ENCODE assay signal across 7 mouse cellular contexts in the genomic region with DNA sequence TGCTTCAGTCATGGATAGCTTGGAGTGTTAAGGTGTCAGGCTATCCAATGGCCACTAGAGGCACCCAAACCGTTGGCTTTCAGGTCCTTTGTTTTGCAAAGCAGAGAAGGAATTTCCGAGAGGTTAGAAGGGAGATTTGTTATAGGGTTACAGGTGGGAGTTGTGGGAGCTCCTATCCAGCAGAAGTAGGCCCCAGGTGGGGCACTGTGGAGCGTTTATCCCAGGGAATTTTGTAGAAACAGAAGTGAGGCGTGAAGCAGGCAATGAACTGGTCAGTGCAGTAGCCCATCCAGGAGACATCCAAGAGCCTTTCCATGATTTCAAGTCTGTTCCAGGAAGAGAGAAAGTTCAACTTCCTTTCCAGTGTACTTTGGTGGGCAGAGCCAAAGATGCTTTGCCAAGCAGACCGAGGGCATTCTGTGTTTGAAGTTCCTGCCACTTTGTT. TPM values are rescaled to one million over a fixed set of nuclear protein-coding genes. Genes with fewer than 3 reads are reported as not detected.
DNase-seq lines count a peak whose midpoint lies in the region; ATAC-seq and TF ChIP-seq lines count a peak whose summit lies in the region.

No protein-coding gene starts in this region.

- H3K4me3 ChIP-seq in E14TG2a.4 (replicated peaks; ENCODE audit: low read length): no peak overlapping the region
- H3K4me3 ChIP-seq in embryonic facial prominence, embryonic 11.5 days (ENCODE audit: low read depth, low read length): no peak overlapping the region
- peak overlapping the region; percentile 15; the same call in 1 of the 2 replicates for H3K4me3 ChIP-seq in limb, embryonic 12.5 days (replicated peaks)
- H3K4me3 ChIP-seq in midbrain, postnatal 0 days (ENCODE audit: low read depth, low read length): no peak overlapping the region

- H3K9ac ChIP-seq in embryonic facial prominence, embryonic 11.5 days (replicated peaks; ENCODE audit: low read length): peak overlapping the region; percentile 38
- no peak overlapping the region for H3K9ac ChIP-seq in limb, embryonic 12.5 days (replicated peaks)
- H3K9ac ChIP-seq in midbrain, postnatal 0 days (replicated peaks; ENCODE audit: low read length, poor library complexity, severe bottlenecking): no peak overlapping the region

- no peaks in the 10 kb centered on the region for H3K9me3 ChIP-seq in E14TG2a.4 (ENCODE audit: low read length)
- no peaks in the 10 kb centered on the region for H3K9me3 ChIP-seq in embryonic facial prominence, embryonic 11.5 days (replicated peaks; ENCODE audit: control insufficient read depth, low read length)
- 0 out of 2 replicates have a peak, but pooled peaks cover 3% of the 10 kb centered on the region for H3K9me3 ChIP-seq in limb, embryonic 12.5 days
- no peaks in the 10 kb centered on the region for H3K9me3 ChIP-seq in midbrain, postnatal 0 days (ENCODE audit: low read length)

- ATAC-seq in embryonic facial prominence, embryonic 11.5 days (replicated peaks; ENCODE audit: insufficient number of reproducible peaks, low FRiP score, low TSS enrichment, low read depth): no peak
- no peak for ATAC-seq in limb, embryonic 12.5 days (ENCODE audit: insufficient number of reproducible peaks, insufficient read depth, low FRiP score, low TSS enrichment, low read depth)
- ATAC-seq in midbrain, postnatal 0 days (ENCODE audit: low FRiP score): no peak

- intact Hi-C loops in heart, postnatal 36 days (cut with DNase I): loop anchor here (2.0 to 5.0 kb wide), 2 partner anchors 63 to 329 kb away; no protein-coding TSS in a partner anchor

- H3K4me2 ChIP-seq in embryonic facial prominence, embryonic 11.5 days (ENCODE audit: low read depth, low read length): no peak overlapping the region
- H3K4me2 ChIP-seq in limb, embryonic 12.5 days: peak overlapping the region; percentile 40
- peak overlapping the region; percentile 41 for H3K4me2 ChIP-seq in midbrain, postnatal 0 days (ENCODE audit: low read depth, low read length, poor library complexity, severe bottlenecking)

- WGBS in embryonic facial prominence, embryonic 11.5 days: 10% methylated on average over 5 of the region's 5 CpGs
- WGBS in limb, embryonic 12.5 days: 5% methylated on average over 5 of the region's 5 CpGs
- 6% methylated on average over 5 of the region's 5 CpGs for WGBS in midbrain, postnatal 0 days

- no peaks in the 10 kb centered on the region for H3K27me3 ChIP-seq in E14TG2a.4 (ENCODE audit: insufficient read depth, low read length)
- no peaks in the 10 kb centered on the region for H3K27me3 ChIP-seq in embryonic facial prominence, embryonic 11.5 days (ENCODE audit: control insufficient read depth, insufficient read depth, low read length)
- H3K27me3 ChIP-seq in limb, embryonic 12.5 days: no peaks in the 10 kb centered on the region
- H3K27me3 ChIP-seq in midbrain, postnatal 0 days (ENCODE audit: insufficient read depth, low read length): no peaks in the 10 kb centered on the region

- no peaks in the 10 kb centered on the region for H3K36me3 ChIP-seq in E14TG2a.4 (ENCODE audit: insufficient read depth, low read length)
- no peaks in the 10 kb centered on the region for H3K36me3 ChIP-seq in embryonic facial prominence, embryonic 11.5 days (replicated peaks; ENCODE audit: control insufficient read depth, insufficient read depth, low read depth, low read length)
- H3K36me3 ChIP-seq in limb, embryonic 12.5 days: no peaks in the 10 kb centered on the region
- no peaks in the 10 kb centered on the region for H3K36me3 ChIP-seq in midbrain, postnatal 0 days (ENCODE audit: insufficient read depth, low read length)

- peak; percentile 79 for DNase-seq in 3T3-L1 (ENCODE audit: low read depth, low spot score)
- peak; percentile 72 for DNase-seq in embryonic facial prominence, embryonic 11.5 days (ENCODE audit: low spot score)
- DNase-seq in heart, postnatal 36 days: peak; percentile 26 to 42
- peak; percentile 70 for DNase-seq in midbrain, postnatal 0 days (ENCODE audit: low spot score)
- DNase-seq in frontal cortex, postnatal 14 days (ENCODE audit: low spot score in 2 of 2): no peak

- H3K4me1 ChIP-seq in E14TG2a.4 (replicated peaks; ENCODE audit: low read depth, low read length): peaks cover 45% of the 10 kb centered on the region
- H3K4me1 ChIP-seq in embryonic facial prominence, embryonic 11.5 days (ENCODE audit: control insufficient read depth, insufficient read depth, low read length): no peaks in the 10 kb centered on the region
- H3K4me1 ChIP-seq in limb, embryonic 12.5 days (replicated peaks): peaks cover 3% of the 10 kb centered on the region
- H3K4me1 ChIP-seq in midbrain, postnatal 0 days (ENCODE audit: insufficient read depth, low read length): no peaks in the 10 kb centered on the region

- 0 out of 2 replicates have a peak overlapping the region, but pooled peaks have one; percentile 21 for H3K27ac ChIP-seq in embryonic facial prominence, embryonic 11.5 days (replicated peaks; ENCODE audit: low read depth, low read length)
- H3K27ac ChIP-seq in limb, embryonic 12.5 days: peak overlapping the region; percentile 79
- peak overlapping the region; percentile 92; the same call in 1 of the 2 replicates for H3K27ac ChIP-seq in midbrain, postnatal 0 days (ENCODE audit: low read depth, low read length)

- TF ChIP-seq CTCF in E14TG2a.4 (conservative IDR thresholded peaks at IDR 0.05; ENCODE audit: low read length): peak; percentile 78
- TF ChIP-seq CTCF in midbrain, postnatal 0 days (IDR thresholded peaks at IDR 0.05): peak; percentile 80

RNA-seq across cellular contexts. Expression of a gene that starts 1.6 kb away (rescaled TPM):
- polyA plus RNA-seq in embryonic facial prominence, embryonic 11.5 days (2014; fragmentation: Nextera tagmentation; extraction: Ambion mirVana): 10.7 and 12.3 TPM in 2 replicates
- 1 to 10 TPM; 2.1 to 3.3 TPM for total RNA-seq in heart, postnatal 36 days (2021)
- polyA plus RNA-seq in limb, embryonic 12.5 days (2016; fragmentation: Nextera tagmentation; extraction: Ambion mirVana): 11.7 and 12.6 TPM in 2 replicates
- total RNA-seq in midbrain, postnatal 0 days (2014; rRNA removed): 9.4 and 14.7 TPM in 2 replicates
- polyA plus RNA-seq in midbrain, postnatal 0 days (2015; fragmentation: Nextera tagmentation; extraction: Ambion mirVana): 22.1 and 22.2 TPM in 2 replicates

RNA-seq across cellular contexts. Expression of a gene that starts 33.4 kb away (rescaled TPM):
- not detected in 2 replicates for polyA plus RNA-seq in embryonic facial prominence, embryonic 11.5 days (2014; fragmentation: Nextera tagmentation; extraction: Ambion mirVana)
- not detected for total RNA-seq in heart, postnatal 36 days (2021)
- polyA plus RNA-seq in limb, embryonic 12.5 days (2016; fragmentation: Nextera tagmentation; extraction: Ambion mirVana): not detected in 2 replicates
- total RNA-seq in midbrain, postnatal 0 days (2014; rRNA removed): not detected in 2 replicates
- polyA plus RNA-seq in midbrain, postnatal 0 days (2015; fragmentation: Nextera tagmentation; extraction: Ambion mirVana): not detected in 2 replicates

RNA-seq across cellular contexts. Expression of a gene that starts 57.3 kb away (rescaled TPM):
- not detected in 2 replicates for polyA plus RNA-seq in embryonic facial prominence, embryonic 11.5 days (2014; fragmentation: Nextera tagmentation; extraction: Ambion mirVana)
- total RNA-seq in heart, postnatal 36 days (2021): under 1 TPM; 0.38 to 0.50 TPM
- 0.10 TPM in 2 replicates for polyA plus RNA-seq in limb, embryonic 12.5 days (2016; fragmentation: Nextera tagmentation; extraction: Ambion mirVana)
- not detected in 2 replicates for total RNA-seq in midbrain, postnatal 0 days (2014; rRNA removed)
- polyA plus RNA-seq in midbrain, postnatal 0 days (2015; fragmentation: Nextera tagmentation; extraction: Ambion mirVana): not detected in 2 replicates

Comparison
In these comparisons a context has a peak if more than half of its experiments do, and no peak if none do; other contexts are left out.
1. DNase-seq: peak in 3T3-L1 (single experiment), embryonic facial prominence, embryonic 11.5 days (single experiment), heart, postnatal 36 days (2 of 2) and midbrain, postnatal 0 days (single experiment); none in frontal cortex, postnatal 14 days (0 of 2).
2. H3K27ac ChIP-seq: peak in every context shown above with its lines; median percentile 92 in midbrain, postnatal 0 days; 79 in limb, embryonic 12.5 days; 21 in embryonic facial prominence, embryonic 11.5 days.